Mouse (Mus musculus) cerebellum, adult 2 months (tissue): ENCODE measurements around the gene Ppbp. TPM values are rescaled to one million over a fixed set of nuclear protein-coding genes. Genes with fewer than 3 reads are reported as not detected.

Source experiments
- DNase-seq, 2 experiments: peaks; one replicate each; pipeline ENCODE4 v3.0.0; 2021
- H3K27ac ChIP-seq: fragments of 200-500 bp; 2 replicates; pipeline ENCODE4 v1.5.1; 2012; ENCODE audit warnings: low read length, control low read depth, inconsistent platforms; ENCODE audit not compliant: insufficient read depth
- H3K27me3 ChIP-seq: fragments of 200-500 bp; 2 replicates; pipeline ENCODE4 v1.6.1; 2012; ENCODE audit warnings: inconsistent platforms, mild to moderate bottlenecking, low read length, moderate library complexity; ENCODE audit not compliant: control insufficient read depth, insufficient read depth
- H3K4me1 ChIP-seq: fragments of 200-500 bp; 2 replicates; pipeline ENCODE4 v1.6.1; 2011; ENCODE audit warnings: low read length; ENCODE audit not compliant: control insufficient read depth, insufficient read depth
- H3K4me3 ChIP-seq: fragments of 200-500 bp; replicated peaks from 2 replicates; pipeline ENCODE3; 2011; ENCODE audit warnings: mild to moderate bottlenecking, low read depth, low read length, control low read depth; ENCODE audit not compliant: insufficient read depth
- CTCF ChIP-seq: fragments of 200-500 bp; IDR thresholded peaks from 2 replicates; pipeline ENCODE4 v1.5.1; 2011; ENCODE audit warnings: low read depth, mild to moderate bottlenecking, control low read depth, low read length, moderate library complexity, borderline replicate concordance; ENCODE audit not compliant: insufficient read depth
- POLR2A ChIP-seq: fragments of 200-500 bp; IDR thresholded peaks from 2 replicates; pipeline ENCODE4 v1.6.1; 2011; ENCODE audit warnings: low read length, control low read depth, borderline replicate concordance; ENCODE audit not compliant: insufficient read depth
- WGBS: fragments of 180-500 bp; shearing (Covaris S2); methylation state at CpG from one replicate; pipeline ENCODE4 v1.1.7; 2018; 5-methylcytosine and 5-hydroxymethylcytosine counted together
- polyA plus RNA-seq: library from polyadenylated mRNA; depleted of rRNA; stranded (reverse); fragments of >200 nt; gene quantifications from 2 replicates; pipeline ENCODE4 v1.2.3, GENCODE M21; 2012

Gene Ppbp
- polyA plus RNA-seq, 1 experiment, result 0.67 TPM

DNA sequence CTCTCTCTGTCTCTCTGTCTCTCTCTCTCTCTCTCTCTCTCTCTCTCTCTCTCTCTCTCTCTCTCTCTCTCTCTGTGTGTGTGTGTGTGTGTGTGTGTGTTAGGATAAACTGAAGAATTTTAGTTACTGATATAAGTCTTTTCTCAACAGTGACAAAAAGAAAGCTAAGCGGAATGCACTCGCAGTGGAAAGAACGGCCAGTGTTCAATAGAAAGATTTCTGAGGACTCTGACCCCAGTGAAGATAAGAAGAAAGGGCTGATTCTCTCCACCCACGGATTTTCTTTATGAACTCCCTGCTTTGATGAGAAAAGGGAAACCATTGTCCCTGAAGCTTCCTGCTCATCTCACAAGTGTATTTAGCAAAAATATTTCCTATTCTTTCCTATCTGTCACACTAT lies 8.0 kb upstream of the Ppbp start:
- no peaks in the 10 kb centered on the region for H3K4me1 ChIP-seq
- no peak overlapping the region for H3K27ac ChIP-seq
- WGBS, result 72% methylated on average over 4 of the region's 4 CpGs
- no peak for DNase-seq
- no peak for TF ChIP-seq CTCF
- no peak for TF ChIP-seq POLR2A
- no peaks in the 10 kb centered on the region; the same call in 1 of the 2 replicates for H3K27me3 ChIP-seq
- no peak overlapping the region for H3K4me3 ChIP-seq

DNA sequence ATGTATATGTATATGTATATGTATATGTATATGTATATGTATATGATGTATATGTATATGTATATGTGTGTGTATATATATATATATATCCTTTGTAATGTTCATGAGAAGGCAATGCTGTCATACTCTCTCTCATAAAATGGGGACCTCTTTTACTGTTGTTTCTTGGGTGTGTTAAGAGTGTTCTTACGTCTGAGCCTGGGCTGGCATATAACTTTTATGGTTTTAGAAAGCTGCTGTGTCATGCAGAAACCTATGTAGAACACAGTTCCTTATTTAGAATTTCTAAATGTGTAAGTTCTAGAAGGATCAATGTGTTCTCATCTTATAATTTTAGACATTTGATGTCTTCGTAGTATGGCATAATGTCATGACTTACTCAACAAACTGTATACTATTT lies 7.5 kb upstream of the Ppbp start:
- Histone ChIP-seq H3K4me1 (no peaks in the 10 kb centered on the region), H3K27ac (no peak overlapping the region), H3K27me3 (no peaks in the 10 kb centered on the region; the same call in 1 of the 2 replicates), H3K4me3 (no peak overlapping the region)
- TF ChIP-seq POLR2A (no peak), CTCF (no peak)
- no peak for DNase-seq
- WGBS, result 99% methylated on average over 2 of the region's 2 CpGs

DNA sequence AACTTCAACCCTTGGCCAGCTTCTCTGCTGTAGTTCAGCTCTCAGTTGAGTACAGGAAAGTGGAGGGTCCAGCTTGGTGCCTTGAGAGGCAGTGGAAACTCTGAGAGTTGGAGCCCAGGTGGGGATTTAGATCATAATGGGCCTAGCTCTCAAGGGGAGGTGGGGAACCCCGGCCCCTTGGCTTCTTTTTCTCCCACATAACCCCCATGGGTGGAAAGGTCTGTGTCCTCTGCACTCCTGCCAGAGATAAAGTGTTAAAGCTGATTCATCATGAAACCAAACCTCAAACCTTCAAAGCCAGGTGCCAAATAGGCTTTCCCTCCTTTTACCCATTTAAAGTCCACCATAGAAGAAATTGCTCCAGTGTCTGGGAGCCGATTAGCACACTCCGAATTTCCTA lies 6.5 kb upstream of the Ppbp start:
- H3K4me3 ChIP-seq, result no peak overlapping the region
- no peak overlapping the region for H3K27ac ChIP-seq
- DNase-seq, result no peak
- H3K27me3 ChIP-seq, result no peaks in the 10 kb centered on the region; the same call in 1 of the 2 replicates
- TF ChIP-seq POLR2A (no peak), CTCF (no peak)
- WGBS, result 87% methylated on average over 3 of the region's 3 CpGs
- H3K4me1 ChIP-seq, result no peaks in the 10 kb centered on the region

DNA sequence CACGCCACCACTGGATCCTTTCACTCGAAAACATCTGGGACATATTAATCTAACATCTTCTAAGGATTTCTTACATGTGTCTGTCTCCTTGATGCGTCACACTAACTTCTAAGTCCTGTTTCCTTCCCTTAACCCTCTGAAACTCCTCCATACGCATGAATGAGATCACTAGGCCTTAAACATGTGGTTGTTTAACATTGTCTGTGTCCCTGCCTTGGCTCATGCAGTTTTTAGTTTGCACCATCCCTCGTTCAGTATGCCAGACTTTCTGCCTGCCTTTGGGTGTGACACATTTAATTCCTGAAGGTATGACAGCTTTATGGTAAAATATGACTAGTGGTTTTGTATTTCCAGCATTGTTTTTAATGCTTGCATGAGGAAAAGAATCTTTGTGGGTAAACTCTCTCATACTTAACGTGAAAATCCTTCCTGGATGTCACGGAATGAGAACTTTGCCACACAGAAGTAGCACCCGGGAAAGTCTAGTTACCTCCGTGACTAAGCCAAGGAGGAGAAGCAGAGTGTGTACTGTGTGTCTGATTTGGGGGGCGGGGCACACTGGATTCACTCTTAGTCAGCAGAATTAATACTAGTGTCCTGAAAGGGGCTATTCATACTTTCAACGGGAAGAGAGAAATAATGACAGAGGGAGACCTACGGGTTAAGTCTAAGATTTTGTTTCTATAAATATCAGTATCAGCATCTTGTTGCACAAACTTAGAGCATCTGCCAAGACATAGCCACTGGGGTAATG lies 4.2 kb upstream of the Ppbp start:
- DNase-seq, result no peak
- no peak for TF ChIP-seq POLR2A
- TF ChIP-seq CTCF, result no peak
- WGBS, result 84% methylated on average over 12 of the region's 12 CpGs

DNA sequence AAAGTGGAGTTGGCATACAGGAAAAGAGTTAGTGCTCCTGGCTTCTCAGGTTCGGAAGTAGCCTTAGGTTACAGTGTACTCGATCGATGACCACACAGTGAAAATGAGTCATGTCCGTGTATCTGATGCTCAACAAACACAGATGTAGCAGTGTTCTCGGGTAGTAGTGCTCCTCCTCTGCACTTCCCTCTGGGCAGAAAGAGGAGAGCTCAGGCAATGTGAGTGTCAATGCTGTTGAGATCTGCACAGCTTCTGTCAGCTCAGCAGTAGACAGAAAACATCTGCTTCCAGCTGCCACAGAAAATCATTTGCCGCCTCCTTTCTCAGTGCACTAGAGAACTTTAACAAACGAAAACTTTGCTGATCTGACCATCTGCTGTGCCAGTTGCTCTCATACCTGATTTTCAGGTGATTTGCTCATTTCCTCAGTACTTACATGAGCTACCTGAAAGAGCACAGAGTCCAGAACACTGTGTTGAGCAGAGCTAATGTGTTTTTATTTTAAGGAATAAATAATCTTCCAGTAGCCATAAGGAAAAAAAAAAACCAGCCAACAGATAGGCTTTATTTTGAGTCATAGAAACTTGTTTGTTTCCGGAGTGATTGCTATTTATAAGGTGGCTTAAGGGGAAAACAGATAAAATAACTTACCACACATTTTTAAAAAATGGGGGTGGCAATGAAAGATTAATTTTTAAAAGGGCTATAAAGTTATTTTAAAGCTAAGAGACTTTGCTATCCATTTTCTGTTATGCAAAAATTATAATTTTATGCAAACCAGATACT lies 2.3 kb upstream of the Ppbp start:
- H3K27me3 ChIP-seq, result no peaks in the 10 kb centered on the region
- H3K4me3 ChIP-seq, result no peak overlapping the region
- TF ChIP-seq CTCF (no peak), POLR2A (no peak)
- DNase-seq, result no peak
- 85% methylated on average over 8 of the region's 8 CpGs for WGBS
- no peaks in the 10 kb centered on the region for H3K4me1 ChIP-seq
- H3K27ac ChIP-seq, result no peak overlapping the region

More for the DNA sequence above, 4.2 kb upstream of the Ppbp start:
- H3K27ac ChIP-seq, result no peak overlapping the region
- no peaks in the 10 kb centered on the region for H3K27me3 ChIP-seq
- H3K4me3 ChIP-seq, result no peak overlapping the region
- no peaks in the 10 kb centered on the region for H3K4me1 ChIP-seq

DNA sequence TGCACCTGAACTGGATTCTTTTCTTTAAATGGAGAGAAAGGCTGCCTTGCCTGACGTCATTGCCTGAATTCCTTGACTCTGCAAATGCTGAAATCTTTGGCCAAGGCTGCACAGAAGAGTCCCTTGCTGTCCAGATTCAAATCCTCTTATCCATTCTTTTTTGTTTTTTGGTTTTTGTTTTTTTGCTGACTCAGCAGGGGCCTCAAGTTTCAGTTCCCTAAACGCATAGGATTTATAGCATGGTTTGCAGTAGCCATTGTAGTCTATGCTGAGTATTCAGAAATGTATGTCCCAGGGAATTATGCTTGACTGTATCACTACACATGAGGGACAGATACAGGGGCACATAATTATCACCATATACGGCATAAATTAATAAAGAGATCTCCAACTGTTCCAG lies 3.1 kb downstream of the Ppbp start:
- DNase-seq, result no peak
- TF ChIP-seq CTCF (no peak), POLR2A (no peak)
- Histone ChIP-seq H3K27me3 (no peaks in the 10 kb centered on the region; the same call in 1 of the 2 replicates), H3K27ac (no peak overlapping the region), H3K4me1 (no peaks in the 10 kb centered on the region), H3K4me3 (no peak overlapping the region)
- WGBS, result 81% methylated on average over 3 of the region's 3 CpGs

DNA sequence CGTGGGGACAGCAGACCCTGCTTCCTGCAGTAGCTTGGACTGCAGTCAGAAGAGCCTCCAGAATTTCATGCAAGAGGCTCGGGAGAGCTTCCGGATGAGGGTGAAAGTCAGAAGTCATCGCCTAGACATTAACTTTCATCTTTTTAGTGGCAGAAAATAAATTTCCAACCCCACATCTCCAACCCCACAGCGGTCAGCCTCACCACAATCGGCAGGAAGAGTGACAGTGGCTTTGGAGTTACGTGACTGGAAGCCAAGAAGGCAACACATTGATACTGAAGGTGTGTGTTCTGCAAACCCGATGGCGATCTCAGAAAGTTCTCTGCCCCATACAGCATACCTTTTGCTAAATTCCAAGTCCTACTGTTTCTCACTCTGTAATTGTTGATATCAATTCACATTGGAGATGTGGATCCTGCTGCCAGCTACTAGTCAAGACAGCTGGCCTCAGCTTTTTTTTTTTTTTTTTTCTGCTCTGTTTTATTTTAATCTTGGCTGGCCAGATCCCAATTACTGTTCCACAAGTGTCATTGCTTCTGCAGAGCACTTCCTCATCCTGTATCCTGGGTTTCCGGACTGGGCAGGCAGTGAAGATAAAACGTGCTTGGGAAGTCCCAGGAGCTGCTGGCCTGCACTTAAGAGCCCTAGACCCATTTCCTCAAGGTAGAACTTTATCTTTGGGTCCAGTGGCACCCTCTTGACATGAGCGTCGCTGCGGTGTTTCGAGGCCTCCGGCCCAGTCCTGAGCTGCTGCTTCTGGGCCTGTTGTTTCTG lies 3.7 kb downstream of the Ppbp start, which contains the start of gene Pf4:
TSS of gene Pf4 (plus strand) at position 556 of the 774 bp plus-strand sequence.
- TF ChIP-seq CTCF (no peak), POLR2A (no peak)
- DNase-seq, result no peak
- H3K27me3 ChIP-seq, result no peaks in the 10 kb centered on the region; the same call in 1 of the 2 replicates
- 84% methylated on average over 16 of the region's 16 CpGs for WGBS
- H3K4me1 ChIP-seq, result no peaks in the 10 kb centered on the region
- H3K4me3 ChIP-seq, result no peak within 1 kb of the TSS
- H3K27ac ChIP-seq, result no peak within 1 kb of the TSS
